8 mouse cellular contexts compared by ENCODE assay signal in the genomic region with DNA sequence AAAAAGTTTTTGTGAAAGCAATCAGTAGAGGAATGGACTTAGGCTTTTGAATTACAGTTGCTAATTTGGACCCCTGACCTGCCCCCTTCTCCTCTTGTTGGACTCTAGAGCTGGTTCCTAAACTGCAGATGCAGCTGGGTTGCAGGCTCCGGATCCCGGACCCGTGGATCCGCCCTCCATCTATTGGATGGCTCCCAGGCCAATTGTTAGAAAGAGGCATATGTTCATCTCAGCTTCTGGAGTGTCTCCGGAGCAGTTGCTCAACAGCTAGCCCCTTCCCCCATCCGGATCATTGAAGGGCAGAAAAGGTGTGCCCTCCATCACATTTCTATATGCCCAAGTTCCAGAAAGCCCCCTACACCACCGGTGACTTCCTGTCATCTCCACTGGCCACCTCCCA. TPM values are rescaled to one million over a fixed set of nuclear protein-coding genes. Genes with fewer than 3 reads are reported as not detected.
DNase-seq lines count a peak whose midpoint lies in the region; ATAC-seq and TF ChIP-seq lines count a peak whose summit lies in the region.

No protein-coding gene starts in this region.

- H3K4me2 ChIP-seq in kidney, embryonic 14.5 days (replicated peaks; ENCODE audit: low read depth, low read length) = peak overlapping the region; percentile 12
- H3K4me2 ChIP-seq in forebrain, embryonic 15.5 days (replicated peaks) = peak overlapping the region; percentile 37
- H3K4me2 ChIP-seq in midbrain, embryonic 15.5 days = peak overlapping the region; percentile 93

- intact Hi-C loops in left cerebral cortex, postnatal 14 days (cut with DNase I) = loop anchor here (5.0 to 10.0 kb wide), 2 partner anchors 101 to 223 kb away; no protein-coding TSS in a partner anchor

- peaks cover 21% of the 10 kb centered on the region for H3K27me3 ChIP-seq in kidney, embryonic 14.5 days (ENCODE audit: control insufficient read depth, insufficient read depth, low read length)
- H3K27me3 ChIP-seq in kidney, adult 2 months (replicated peaks; ENCODE audit: control insufficient read depth, insufficient read depth, low read length) = no peaks in the 10 kb centered on the region
- peaks cover 15% of the 10 kb centered on the region; the same call in 1 of the 2 replicates for H3K27me3 ChIP-seq in forebrain, embryonic 15.5 days
- peaks cover 22% of the 10 kb centered on the region for H3K27me3 ChIP-seq in midbrain, embryonic 15.5 days (replicated peaks)

- no peak for DNase-seq in kidney, adult 2 months
- DNase-seq in cerebellum, adult 11-12 months = peak; percentile 26
- peak; percentile 22 to 37 for DNase-seq in left cerebral cortex, postnatal 14 days (ENCODE audit: low spot score in 2 of 2)
- no peak for DNase-seq in gastrocnemius, adult 18-20 months (ENCODE audit: low spot score)
- no peak for DNase-seq in spleen, postnatal 14 days (ENCODE audit: low spot score in 2 of 2)

- no peak overlapping the region for H3K27ac ChIP-seq in kidney, embryonic 14.5 days (ENCODE audit: low read depth, low read length)
- no peak overlapping the region for H3K27ac ChIP-seq in kidney, adult 2 months (ENCODE audit: insufficient read depth, low read depth, low read length)
- H3K27ac ChIP-seq in forebrain, embryonic 15.5 days (replicated peaks) = no peak overlapping the region
- no peak overlapping the region for H3K27ac ChIP-seq in midbrain, embryonic 15.5 days

- no peak overlapping the region; the same call in 1 of the 2 replicates for H3K4me3 ChIP-seq in kidney, embryonic 14.5 days (ENCODE audit: low read length)
- H3K4me3 ChIP-seq in kidney, adult 2 months (ENCODE audit: insufficient read depth, low read depth, low read length) = no peak overlapping the region
- H3K4me3 ChIP-seq in forebrain, embryonic 15.5 days = peak overlapping the region; percentile 24
- H3K4me3 ChIP-seq in midbrain, embryonic 15.5 days = peak overlapping the region; percentile 35

- no peaks in the 10 kb centered on the region for H3K9me3 ChIP-seq in kidney, embryonic 14.5 days (ENCODE audit: control insufficient read depth, low read length)
- no peaks in the 10 kb centered on the region for H3K9me3 ChIP-seq in forebrain, embryonic 15.5 days
- no peaks in the 10 kb centered on the region for H3K9me3 ChIP-seq in midbrain, embryonic 15.5 days

- H3K9ac ChIP-seq in kidney, embryonic 14.5 days (ENCODE audit: low read depth, low read length) = no peak overlapping the region
- no peak overlapping the region for H3K9ac ChIP-seq in forebrain, embryonic 15.5 days (replicated peaks)
- no peak overlapping the region for H3K9ac ChIP-seq in midbrain, embryonic 15.5 days

- no peaks in the 10 kb centered on the region for H3K36me3 ChIP-seq in kidney, embryonic 14.5 days (ENCODE audit: control insufficient read depth, insufficient read depth, low read length)
- H3K36me3 ChIP-seq in kidney, adult 2 months (ENCODE audit: control insufficient read depth, insufficient read depth, low read length) = no peaks in the 10 kb centered on the region
- no peaks in the 10 kb centered on the region for H3K36me3 ChIP-seq in forebrain, embryonic 15.5 days
- H3K36me3 ChIP-seq in midbrain, embryonic 15.5 days (replicated peaks) = no peaks in the 10 kb centered on the region

- WGBS in kidney, embryonic 14.5 days = 34% methylated on average over 7 of the region's 7 CpGs
- WGBS in kidney, adult 2 months = 5% methylated on average over 7 of the region's 7 CpGs
- WGBS in forebrain, embryonic 15.5 days = 19% methylated on average over 7 of the region's 7 CpGs
- 22% methylated on average over 7 of the region's 7 CpGs for WGBS in midbrain, embryonic 15.5 days

- no peak for TF ChIP-seq POLR2A in kidney, adult 2 months (IDR thresholded peaks at IDR 0.05; ENCODE audit: low read depth, low read length)

- ATAC-seq in kidney, embryonic 14.5 days (ENCODE audit: low FRiP score, low TSS enrichment) = no peak
- ATAC-seq in forebrain, embryonic 15.5 days (replicated peaks) = no peak
- ATAC-seq in midbrain, embryonic 15.5 days (replicated peaks) = no peak

- no peak for TF ChIP-seq CTCF in kidney, adult 2 months (conservative IDR thresholded peaks at IDR 0.05; ENCODE audit: insufficient read depth, insufficient read length, low read depth, low read length)

- H3K4me1 ChIP-seq in kidney, embryonic 14.5 days (ENCODE audit: control insufficient read depth, insufficient read depth, low read length) = no peaks in the 10 kb centered on the region
- no peaks in the 10 kb centered on the region for H3K4me1 ChIP-seq in kidney, adult 2 months (ENCODE audit: control insufficient read depth, insufficient read depth, low read length)
- H3K4me1 ChIP-seq in forebrain, embryonic 15.5 days = peaks cover 27% of the 10 kb centered on the region
- H3K4me1 ChIP-seq in midbrain, embryonic 15.5 days = peaks cover 16% of the 10 kb centered on the region

RNA-seq across cellular contexts. Expression of a gene that starts 1.9 kb away (rescaled TPM):
- polyA plus RNA-seq in kidney, embryonic 14.5 days (2014; fragmentation: Nextera tagmentation; extraction: Ambion mirVana) = 167 and 188 TPM in 2 replicates
- 3.3 and 4.4 TPM in 2 replicates for polyA plus RNA-seq in kidney, adult 2 months (2012; rRNA removed)
- polyA plus RNA-seq in forebrain, embryonic 15.5 days (2015; fragmentation: Nextera tagmentation; extraction: Ambion mirVana) = 7.0 and 8.7 TPM in 2 replicates
- total RNA-seq in left cerebral cortex, postnatal 14 days (2021) = 1 to 10 TPM; 5.5 to 6.3 TPM
- polyA plus RNA-seq in midbrain, embryonic 15.5 days (2015; fragmentation: Nextera tagmentation; extraction: Ambion mirVana) = 10.8 and 11.7 TPM in 2 replicates
- total RNA-seq in gastrocnemius, adult 18-20 months (2021) = under 1 TPM; 0.71 to 0.76 TPM

Comparison
In these comparisons a context has a peak if more than half of its experiments do, and no peak if none do; other contexts are left out.
1. RNA of a gene that starts 1.9 kb away (polyA plus RNA-seq): 167 to 188 TPM in kidney, embryonic 14.5 days; 10.8 to 11.7 TPM in midbrain, embryonic 15.5 days, 7.0 to 8.7 TPM in forebrain, embryonic 15.5 days and 3.3 to 4.4 TPM in kidney, adult 2 months; every median in the first group is over 10 times any median in the second.
2. H3K4me2 ChIP-seq: peak in every context shown above with its lines; median percentile 93 in midbrain, embryonic 15.5 days; 37 in forebrain, embryonic 15.5 days; 12 in kidney, embryonic 14.5 days.
3. H3K4me3 ChIP-seq: peak in forebrain, embryonic 15.5 days (single experiment) and midbrain, embryonic 15.5 days (single experiment); none in kidney, embryonic 14.5 days (single experiment) and kidney, adult 2 months (single experiment).
4. DNase-seq: peak in cerebellum, adult 11-12 months (single experiment) and left cerebral cortex, postnatal 14 days (2 of 2); none in kidney, adult 2 months (single experiment), gastrocnemius, adult 18-20 months (single experiment) and spleen, postnatal 14 days (0 of 2).